Mouse (Mus musculus): ENCODE measurements around the gene Gm14214.

Gm14214 gene

GRCm38 (mm10) chr2:154774032-154774431, 4.2 kb upstream of the Gm14214 start:
- DNase-seq: no peak

GRCm38 (mm10) chr2:154771604-154772003, 1.8 kb upstream of the Gm14214 start:
- DNase-seq: no peak

DNA sequence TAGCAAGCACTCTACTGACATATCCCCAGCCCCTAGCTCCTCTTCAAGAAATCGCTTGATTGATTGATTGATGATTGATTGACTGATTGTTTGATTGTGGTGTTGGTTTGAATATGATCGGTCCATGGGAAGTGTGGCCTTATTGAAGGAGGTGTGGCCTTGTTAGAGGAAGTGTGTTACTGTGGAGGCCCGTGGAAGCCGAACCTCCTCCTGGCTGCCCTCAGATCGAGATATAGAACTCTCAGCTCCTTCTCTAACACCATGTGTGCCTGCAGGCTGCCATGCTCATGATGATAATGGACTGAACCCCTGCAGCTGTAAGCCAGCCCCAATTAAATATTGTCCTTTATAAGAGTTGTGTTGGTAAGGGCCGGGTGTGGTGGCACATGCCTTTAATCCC, 2.8 kb downstream of the Gm14214 start:
- DNase-seq: no peak

DNA sequence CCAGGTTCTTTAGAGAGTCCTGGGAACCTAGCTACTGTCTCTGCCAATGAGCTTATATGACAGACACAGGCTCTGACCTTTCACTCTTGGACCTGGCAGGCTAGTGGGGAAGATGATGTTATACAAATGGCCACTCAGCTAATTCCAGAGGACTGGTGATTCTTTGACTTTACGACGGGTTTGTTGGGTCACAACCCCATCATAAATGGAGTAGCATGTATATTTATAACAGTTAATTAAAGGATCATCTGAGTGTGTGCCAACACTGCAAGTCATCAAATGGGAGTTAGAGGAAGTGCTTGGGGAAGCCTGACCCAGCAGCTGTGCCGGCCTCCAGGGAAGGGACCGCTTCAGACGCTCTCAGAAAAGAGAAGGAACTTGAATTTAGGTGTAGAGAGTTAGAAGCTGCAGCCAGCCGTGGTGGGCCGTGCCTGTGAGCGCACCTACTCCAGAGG, 4.2 kb downstream of the Gm14214 start:
- peak in 1 of 2 experiments; percentile 13 for DNase-seq

DNA sequence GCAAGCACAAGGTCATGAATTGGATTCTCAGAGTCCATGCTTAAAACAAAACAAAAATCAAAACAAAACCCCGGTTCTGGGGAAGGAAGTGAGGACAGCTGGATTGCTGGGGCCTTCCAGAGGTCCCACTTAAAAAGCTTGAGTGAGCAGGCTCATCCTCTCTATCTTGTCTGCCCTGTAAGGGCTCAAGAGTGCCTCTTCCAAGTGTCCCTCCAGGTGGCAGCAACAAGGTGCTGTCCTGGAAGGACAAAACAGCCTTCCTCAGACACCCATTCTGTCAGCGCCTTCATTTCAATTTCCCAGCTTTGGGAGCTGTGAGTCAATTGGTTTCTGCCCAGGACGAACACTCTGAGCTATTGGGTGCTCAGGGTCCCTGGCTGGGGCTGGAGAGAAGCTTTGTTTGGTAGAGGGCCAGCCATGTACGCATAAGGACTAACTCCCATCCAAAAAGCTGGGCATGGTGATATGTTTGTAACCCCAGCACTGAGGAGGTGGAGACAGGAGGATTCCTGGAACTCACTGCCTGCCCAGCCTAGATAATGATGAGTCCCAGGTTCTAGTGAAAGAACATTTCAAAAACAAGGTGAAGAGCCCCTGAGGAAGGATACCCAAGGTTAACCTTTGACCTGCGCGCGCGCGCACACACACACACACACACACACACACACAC, 4.9 kb downstream of the Gm14214 start:
- DNase-seq: no peak

GRCm38 (mm10) chr2:154763226-154763625, 6.6 kb downstream of the Gm14214 start:
- DNase-seq: no peak

GRCm38 (mm10) chr2:154758454-154758853, 11.4 kb downstream of the Gm14214 start:
- no peak for DNase-seq

GRCm38 (mm10) chr2:154757691-154758090, 12.1 kb downstream of the Gm14214 start:
- peak; percentile 9 to 10 for DNase-seq

GRCm38 (mm10) chr2:154755791-154756190, 14.0 kb downstream of the Gm14214 start:
- no peak for DNase-seq

GRCm38 (mm10) chr2:154754068-154754560, 15.7 kb downstream of the Gm14214 start:
- no peak for DNase-seq

DNA sequence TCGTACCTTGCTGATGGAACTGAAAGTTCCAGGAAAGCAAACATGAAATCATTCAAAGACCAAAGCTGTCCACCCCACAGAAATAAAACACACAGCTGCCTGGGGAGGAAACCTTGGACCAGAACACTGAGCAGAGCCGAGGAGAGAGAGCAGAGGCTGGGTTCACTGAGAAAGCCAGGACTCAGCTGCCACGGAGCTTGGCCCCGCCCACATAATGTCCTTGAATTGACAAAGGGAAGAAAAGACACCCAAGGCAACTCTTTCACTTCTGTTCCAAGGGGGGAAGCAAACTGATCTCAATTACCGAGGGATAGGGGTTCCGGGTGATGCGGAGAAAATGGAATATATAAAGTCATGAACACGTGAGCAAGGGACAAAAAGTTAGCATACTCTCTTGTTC, 17.9 kb downstream of the Gm14214 start:
- no peak for DNase-seq

GRCm38 (mm10) chr2:154749046-154750036, 20.5 kb downstream of the Gm14214 start:
- DNase-seq: no peak

GRCm38 (mm10) chr2:154748383-154748782, 21.4 kb downstream of the Gm14214 start:
- no peak for DNase-seq

- DNase-seq: no peak
These were observed 25.9 kb downstream of the Gm14214 start for GRCm38 (mm10) chr2:154743915-154744314.

DNA sequence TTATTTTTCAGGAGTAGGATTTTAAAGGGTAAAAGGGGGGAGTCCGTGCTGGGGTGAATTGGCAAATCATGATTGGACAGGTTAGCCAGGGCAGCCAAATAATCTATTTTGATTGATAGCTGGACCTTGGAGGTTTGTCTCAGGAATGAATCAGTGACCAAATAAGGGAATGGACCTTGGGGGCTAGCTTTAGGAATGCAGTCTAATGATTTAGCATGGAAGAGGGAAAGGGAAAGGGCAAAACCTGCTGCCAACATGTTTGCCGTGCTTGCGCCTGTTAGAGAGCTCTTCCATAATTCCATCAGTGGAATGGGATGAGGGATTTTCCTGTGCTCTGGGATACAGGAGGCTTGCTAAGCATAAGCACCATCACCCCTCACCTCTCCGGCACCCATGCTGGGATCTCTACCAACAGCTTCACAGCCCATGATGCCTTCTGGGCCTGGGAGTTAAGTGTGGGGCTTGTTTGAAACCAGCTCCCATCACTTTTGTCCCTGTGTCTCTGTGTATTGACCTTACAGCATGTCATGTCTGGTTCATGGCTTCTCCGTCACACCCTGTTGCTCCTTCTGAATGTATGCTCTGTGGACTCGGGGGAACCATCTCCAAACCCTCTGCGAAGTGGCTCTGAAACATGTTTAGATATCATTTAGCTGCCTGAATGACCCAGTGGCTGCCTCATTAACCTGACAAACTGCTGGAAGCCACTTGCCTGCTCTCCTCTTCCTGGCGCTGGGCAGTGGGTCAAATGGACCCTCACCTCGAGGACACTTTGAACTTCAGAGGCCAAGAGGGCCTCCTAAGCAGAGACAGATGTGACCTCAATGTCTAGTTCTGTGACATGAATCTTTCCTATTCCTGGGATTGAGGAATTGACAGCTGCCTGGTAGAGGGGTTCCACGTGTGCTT, 26.7 kb downstream of the Gm14214 start:
- DNase-seq: no peak

DNA sequence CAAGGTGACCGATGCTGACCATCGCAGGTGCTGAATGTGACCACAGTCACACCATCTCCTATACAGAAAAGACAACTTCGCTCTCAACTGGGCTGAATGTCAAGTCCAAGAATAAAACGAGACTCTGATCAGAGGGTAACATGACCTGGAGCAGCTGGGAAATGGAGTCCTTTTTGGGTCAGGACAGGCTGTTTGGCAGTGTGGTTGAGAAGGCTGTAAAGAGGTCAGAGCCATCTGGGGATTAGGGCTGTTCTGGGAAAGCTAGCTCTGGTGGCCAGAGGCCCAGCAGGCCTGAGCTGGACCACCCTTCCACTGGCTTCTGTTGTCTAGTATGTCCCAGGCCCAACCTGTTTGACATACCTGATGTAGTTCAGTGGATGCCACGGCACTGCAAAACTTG, 31.2 kb downstream of the Gm14214 start:
- no peak for DNase-seq

GRCm38 (mm10) chr2:154735986-154736385, 33.8 kb downstream of the Gm14214 start:
- no peak for DNase-seq

- DNase-seq: no peak
These were observed 34.4 kb downstream of the Gm14214 start for GRCm38 (mm10) chr2:154735416-154735815.

DNA sequence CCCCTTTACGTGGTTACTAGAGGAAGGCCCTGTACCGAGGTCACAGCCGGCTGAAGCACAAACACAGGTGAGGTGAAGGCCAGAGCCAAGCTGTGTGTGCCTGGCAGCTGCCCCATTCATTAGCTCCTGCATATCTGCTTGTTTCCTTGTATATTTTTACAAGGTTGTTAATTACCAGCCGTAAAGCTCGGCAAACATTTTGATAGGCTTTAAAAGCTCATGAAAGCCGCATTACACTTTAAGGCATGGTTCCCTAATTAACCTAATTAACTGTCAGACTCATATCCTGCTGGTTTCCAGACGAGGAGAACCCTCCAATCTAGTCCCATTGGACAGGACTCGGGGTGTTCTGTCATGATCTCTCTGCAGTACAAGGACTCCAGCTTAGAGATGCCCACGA, 34.9 kb downstream of the Gm14214 start:
- DNase-seq: no peak

- peak in 1 of 2 experiments; percentile 4 for DNase-seq
These were observed 37.2 kb downstream of the Gm14214 start for GRCm38 (mm10) chr2:154732503-154733141.

DNA sequence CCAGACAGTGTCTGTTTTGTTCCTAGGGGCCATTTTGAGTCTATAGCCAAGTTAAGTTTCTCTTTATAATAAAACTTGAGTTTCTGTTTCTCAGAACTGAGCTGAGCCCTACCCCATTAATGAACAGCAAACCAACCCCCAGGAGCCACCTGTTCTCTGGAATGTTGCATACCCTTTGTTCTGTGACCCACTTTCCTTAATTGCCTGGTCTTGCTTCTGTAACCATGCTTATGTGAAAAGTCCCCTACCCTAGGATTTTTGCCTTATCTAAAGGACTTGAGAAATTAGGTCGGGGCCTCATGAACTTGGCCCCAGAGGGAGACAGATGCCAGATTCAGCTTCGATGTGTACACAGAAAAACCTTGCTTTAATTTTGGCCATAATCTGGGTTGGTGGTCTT, 37.9 kb downstream of the Gm14214 start:
- DNase-seq: no peak

- DNase-seq: no peak
These were observed 39.0 kb downstream of the Gm14214 start for GRCm38 (mm10) chr2:154730841-154731240.
